Mouse (Mus musculus): ENCODE results near the gene Fam49a. TPM values are rescaled to one million over a fixed set of nuclear protein-coding genes. Genes with fewer than 3 reads are reported as not detected.
"Not testable (repeated sequence)": the region's sequence is repeated elsewhere in the genome, so short reads cannot be mapped to it uniquely, and the experiment has no call there.

Gene Fam49a
- polyA plus RNA-seq, 1 experiment = 10.4 TPM

DNA sequence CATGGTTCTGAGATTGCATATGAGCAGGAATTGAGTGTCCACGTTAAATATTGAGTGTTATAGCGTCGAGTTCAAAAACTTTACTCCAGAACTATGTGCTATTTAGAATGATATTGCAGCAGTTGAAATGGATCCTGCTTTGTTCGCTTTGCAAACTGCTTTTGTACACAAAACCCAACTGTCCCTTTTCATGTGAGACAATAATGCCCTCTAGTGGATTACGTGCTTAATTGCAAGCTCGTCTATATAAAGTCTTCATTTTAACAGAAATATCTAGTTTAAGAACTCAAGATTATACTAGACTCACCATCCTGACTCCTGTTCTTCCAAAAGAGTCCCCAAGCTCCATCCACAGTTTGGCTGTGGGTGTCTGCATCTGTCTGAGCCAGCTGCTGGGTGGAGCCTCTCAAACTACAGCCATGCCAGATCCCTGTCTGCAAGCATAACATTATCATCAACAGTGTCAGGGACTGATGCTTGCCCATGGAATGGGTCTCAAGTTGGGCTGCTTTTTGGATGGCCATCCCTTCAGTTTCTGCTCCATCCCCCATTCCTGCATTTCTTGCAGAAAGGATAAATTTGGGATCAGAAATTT is 56.3 kb downstream of the Fam49a start:
- Histone ChIP-seq H3K4me3 (replicated peaks; ENCODE audit: extremely low read depth, low read depth, low read length) (no peak overlapping the region), H3K4me1 (ENCODE audit: control insufficient read depth, insufficient read depth, low read length) (peaks cover 18% of the 10 kb centered on the region)
- WGBS = 4% methylated on average over 6 of the region's 6 CpGs
- no peak for DNase-seq
- TF ChIP-seq POLR2A (IDR thresholded peaks at IDR 0.05; ENCODE audit: borderline replicate concordance, extremely low read depth, low read depth, low read length) (no peak), CTCF (IDR thresholded peaks at IDR 0.05; ENCODE audit: insufficient read depth, low read length) (peak; percentile 41; the same call in 1 of the 2 replicates)

DNA sequence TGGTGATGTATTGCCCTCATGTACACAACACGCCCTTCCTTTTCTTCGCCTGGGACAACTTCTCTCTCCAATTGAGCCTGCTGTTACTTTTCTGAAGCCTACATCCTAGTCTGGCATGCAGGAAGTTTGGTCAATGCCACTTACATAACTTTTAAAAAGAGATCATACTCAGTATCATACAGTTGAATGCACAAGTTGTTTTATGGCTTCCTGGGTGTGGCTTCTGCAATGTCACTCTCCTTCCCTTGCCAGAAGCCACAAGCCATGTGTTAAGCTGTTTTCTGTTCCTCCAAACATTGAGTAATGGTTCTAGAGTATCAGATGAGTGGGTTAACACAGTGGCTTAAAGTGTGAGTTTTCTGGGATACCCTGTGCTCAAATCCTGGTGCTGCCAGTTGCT is 58.8 kb downstream of the Fam49a start:
- H3K4me3 ChIP-seq (replicated peaks; ENCODE audit: extremely low read depth, low read depth, low read length) = no peak overlapping the region
- TF ChIP-seq POLR2A (IDR thresholded peaks at IDR 0.05; ENCODE audit: borderline replicate concordance, extremely low read depth, low read depth, low read length) (no peak), CTCF (IDR thresholded peaks at IDR 0.05; ENCODE audit: insufficient read depth, low read length) (no peak)
- peaks cover 18% of the 10 kb centered on the region for H3K4me1 ChIP-seq (ENCODE audit: control insufficient read depth, insufficient read depth, low read length)
- no peak for DNase-seq
- 37% methylated on average over 2 of the region's 2 CpGs for WGBS

DNA sequence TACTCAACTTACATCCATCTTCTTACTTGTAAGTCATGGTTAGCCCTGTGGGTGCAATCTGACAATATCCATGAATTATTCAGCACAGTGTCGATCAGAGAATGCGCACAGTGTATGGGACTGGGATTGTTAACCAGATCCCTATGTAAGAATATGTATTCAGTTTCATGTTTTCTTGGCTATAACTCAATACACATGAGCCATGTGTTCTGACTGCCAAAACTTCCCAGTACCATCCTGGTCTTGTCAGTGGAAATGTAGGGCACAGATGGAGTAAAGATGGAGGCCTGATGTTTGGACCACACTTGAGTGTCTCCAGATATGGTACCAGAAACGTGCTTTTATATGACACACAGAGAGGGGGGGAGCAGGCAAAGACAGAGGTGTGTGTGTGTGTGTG is 59.2 kb downstream of the Fam49a start:
- TF ChIP-seq POLR2A (IDR thresholded peaks at IDR 0.05; ENCODE audit: borderline replicate concordance, extremely low read depth, low read depth, low read length) = no peak
- TF ChIP-seq CTCF (IDR thresholded peaks at IDR 0.05; ENCODE audit: insufficient read depth, low read length) = no peak
- Histone ChIP-seq H3K4me1 (ENCODE audit: control insufficient read depth, insufficient read depth, low read length) (peaks cover 18% of the 10 kb centered on the region), H3K4me3 (replicated peaks; ENCODE audit: extremely low read depth, low read depth, low read length) (no peak overlapping the region)
- WGBS = 77% methylated on average over 3 of the region's 3 CpGs
- DNase-seq = no peak

DNA sequence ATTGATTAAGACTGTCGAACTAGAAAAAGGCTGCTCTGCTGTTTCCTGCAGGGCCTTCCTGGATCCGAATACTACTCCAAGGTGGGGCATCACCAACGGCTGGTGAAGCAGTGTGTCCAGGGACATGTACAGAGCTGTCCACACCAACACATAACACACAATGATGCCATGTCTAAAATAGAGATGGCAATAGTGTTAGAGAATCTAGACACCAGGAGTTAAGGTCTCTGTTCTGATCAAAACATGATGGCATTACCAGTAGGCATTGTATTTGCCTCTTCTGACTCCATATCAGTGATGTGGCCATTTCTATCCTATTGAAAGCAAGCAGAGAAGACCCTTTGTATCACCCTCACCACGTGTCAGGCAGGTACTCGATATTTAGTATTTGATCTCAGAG is 61.1 kb downstream of the Fam49a start:
- TF ChIP-seq POLR2A (IDR thresholded peaks at IDR 0.05; ENCODE audit: borderline replicate concordance, extremely low read depth, low read depth, low read length) = no peak
- no peak for TF ChIP-seq CTCF (IDR thresholded peaks at IDR 0.05; ENCODE audit: insufficient read depth, low read length)
- 84% methylated on average over 5 of the region's 5 CpGs for WGBS
- DNase-seq = no peak
- peaks cover 7% of the 10 kb centered on the region for H3K4me1 ChIP-seq (ENCODE audit: control insufficient read depth, insufficient read depth, low read length)
- no peak overlapping the region for H3K4me3 ChIP-seq (replicated peaks; ENCODE audit: extremely low read depth, low read depth, low read length)

DNA sequence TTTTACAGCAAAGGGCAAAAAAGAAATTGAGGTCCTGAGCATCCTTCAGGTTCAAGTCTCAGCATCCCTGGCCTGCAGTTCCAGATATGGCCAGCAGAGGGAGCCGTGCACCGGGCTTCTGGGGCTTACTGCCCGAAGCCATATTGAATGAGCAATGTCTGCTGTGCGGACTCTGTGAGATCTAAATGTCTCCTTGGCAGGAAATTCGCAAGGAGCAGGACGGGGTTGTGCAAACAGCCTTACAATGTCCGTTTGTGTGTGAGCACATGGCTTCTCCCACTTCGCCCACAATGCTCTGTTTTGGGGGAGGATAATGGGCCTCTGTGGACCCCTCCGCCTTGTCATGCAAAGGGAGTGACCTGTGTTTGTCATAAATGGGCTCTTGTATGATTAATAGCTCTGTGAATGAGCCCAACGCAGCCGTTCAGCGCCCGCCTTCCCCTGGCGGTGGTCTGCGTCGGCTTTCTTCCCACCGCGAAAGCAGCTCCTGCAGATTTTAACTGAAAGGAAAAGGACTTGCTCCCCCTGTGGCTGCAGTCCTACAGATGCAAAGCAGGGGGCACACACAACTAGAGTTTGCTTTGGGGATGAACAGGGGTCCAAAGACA is 61.8 kb downstream of the Fam49a start:
- H3K4me1 ChIP-seq (ENCODE audit: control insufficient read depth, insufficient read depth, low read length) = peaks cover 7% of the 10 kb centered on the region
- 8% methylated on average over 18 of the region's 18 CpGs for WGBS
- no peak for TF ChIP-seq POLR2A (IDR thresholded peaks at IDR 0.05; ENCODE audit: borderline replicate concordance, extremely low read depth, low read depth, low read length)
- peak; percentile 89 for TF ChIP-seq CTCF (IDR thresholded peaks at IDR 0.05; ENCODE audit: insufficient read depth, low read length)
- DNase-seq = peak; percentile 93
- peak overlapping the region; percentile 36 for H3K4me3 ChIP-seq (replicated peaks; ENCODE audit: extremely low read depth, low read depth, low read length)

DNA sequence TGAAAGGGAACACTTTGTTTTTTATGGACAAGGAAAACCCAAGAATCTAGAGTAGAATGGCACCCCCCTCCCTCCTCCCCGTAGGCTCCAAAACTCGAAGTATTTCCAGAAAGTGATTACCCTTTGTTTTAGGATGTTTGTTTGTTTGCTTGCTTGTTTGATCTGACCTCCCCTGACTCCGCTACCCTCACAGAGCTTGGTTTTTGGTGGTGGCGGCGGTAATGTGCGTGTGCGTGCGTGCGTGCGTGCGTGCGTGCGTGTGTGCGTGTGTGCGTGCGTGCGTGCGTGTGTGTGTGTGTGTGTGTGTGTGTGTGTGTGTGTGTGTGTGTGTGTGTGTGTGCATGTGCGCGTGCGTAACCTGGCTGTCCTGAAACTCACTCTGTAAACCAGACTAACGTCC is 62.3 kb downstream of the Fam49a start:
- not testable (repeated sequence) for DNase-seq; H3K4me1 ChIP-seq (ENCODE audit: control insufficient read depth, insufficient read depth, low read length)
- WGBS = 90% methylated on average over 21 of the region's 22 CpGs

DNA sequence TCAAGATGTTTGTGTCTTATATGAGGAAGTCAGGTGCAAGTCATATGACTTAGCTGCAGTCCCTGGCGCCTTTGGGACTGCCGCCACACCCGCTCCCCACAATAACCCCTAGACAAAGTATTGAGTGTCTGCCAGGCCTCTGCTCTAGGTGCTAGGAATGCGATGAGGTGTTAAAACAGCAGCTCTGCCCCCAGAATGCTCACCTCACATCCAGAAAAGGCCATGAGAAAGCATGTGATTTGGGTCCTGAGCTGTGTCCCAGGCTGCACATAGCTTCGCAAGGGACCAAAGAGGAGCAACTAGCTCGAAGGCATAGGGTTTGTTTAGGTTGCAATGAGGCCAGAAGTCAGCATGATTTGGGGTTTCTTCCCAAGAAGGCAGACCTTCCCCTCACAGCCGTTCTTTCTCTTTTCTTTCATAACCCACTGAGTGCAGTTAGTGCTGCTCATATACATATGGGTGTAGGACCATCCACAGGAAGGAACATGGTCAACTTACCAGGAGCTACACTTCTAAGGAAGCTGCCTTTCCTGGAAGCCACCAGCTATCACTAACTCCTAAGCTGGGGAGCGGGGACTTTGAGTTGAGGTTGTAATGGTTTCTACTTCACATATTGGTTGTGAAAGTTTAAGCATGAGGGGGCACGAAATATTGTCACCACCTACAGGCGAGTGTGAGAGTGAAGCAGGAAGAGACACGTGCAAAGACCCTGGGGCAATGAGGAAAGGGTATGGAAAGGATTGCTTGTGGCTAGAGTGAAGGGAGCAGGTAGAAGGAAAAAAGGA is 71.8 kb downstream of the Fam49a start:
- TF ChIP-seq CTCF (IDR thresholded peaks at IDR 0.05; ENCODE audit: insufficient read depth, low read length) (no peak), POLR2A (IDR thresholded peaks at IDR 0.05; ENCODE audit: borderline replicate concordance, extremely low read depth, low read depth, low read length) (no peak)
- Histone ChIP-seq H3K4me1 (ENCODE audit: control insufficient read depth, insufficient read depth, low read length) (no peaks in the 10 kb centered on the region; the same call in 1 of the 2 replicates), H3K4me3 (replicated peaks; ENCODE audit: extremely low read depth, low read depth, low read length) (no peak overlapping the region)
- no peak for DNase-seq
- WGBS = 91% methylated on average over 11 of the region's 11 CpGs

More for the DNA sequence above, 62.3 kb downstream of the Fam49a start:
- H3K4me3 ChIP-seq (replicated peaks; ENCODE audit: extremely low read depth, low read depth, low read length) = not testable (repeated sequence)

DNA sequence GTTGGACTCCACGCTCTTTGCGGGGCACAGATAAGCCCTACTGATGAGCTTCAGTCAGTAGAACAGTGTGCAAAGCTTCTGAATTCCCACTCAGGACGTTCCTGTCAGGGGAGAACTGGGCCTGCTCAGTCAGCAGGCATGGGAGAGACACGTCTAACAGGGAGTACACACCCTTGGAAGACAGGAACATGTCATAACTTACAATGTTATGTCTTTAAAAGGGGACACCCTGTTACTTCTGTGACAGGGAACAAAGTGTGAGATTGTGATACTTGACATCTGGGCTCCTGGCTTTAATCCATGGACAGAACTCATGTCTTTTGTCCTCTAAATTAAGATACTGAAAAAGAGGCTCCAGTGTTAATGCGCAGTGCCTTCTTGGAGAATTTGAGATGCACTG is 72.5 kb downstream of the Fam49a start:
- 66% methylated on average over 5 of the region's 5 CpGs for WGBS

DNA sequence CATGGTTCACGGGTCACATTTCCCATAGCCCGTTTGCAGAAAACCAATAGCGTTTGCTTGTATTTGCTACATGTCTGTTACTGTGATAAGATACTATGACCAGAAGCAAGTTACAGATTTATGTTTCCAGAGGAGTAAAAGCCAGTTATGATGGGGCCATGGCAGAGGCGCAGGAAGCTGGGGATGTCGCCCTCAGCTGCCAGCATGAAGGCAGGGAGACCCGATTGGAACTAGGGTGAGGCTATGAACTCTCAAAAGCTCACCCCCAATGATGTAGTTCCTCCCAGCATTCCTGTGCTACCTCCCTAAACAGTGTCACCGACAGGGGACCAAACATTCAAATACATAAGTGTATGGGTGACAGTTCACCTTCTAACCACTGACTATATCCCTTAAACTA is 73.6 kb downstream of the Fam49a start:
- 88% methylated on average over 7 of the region's 7 CpGs for WGBS
- H3K4me3 ChIP-seq (replicated peaks; ENCODE audit: extremely low read depth, low read depth, low read length) = no peak overlapping the region
- no peak for DNase-seq
- TF ChIP-seq CTCF (IDR thresholded peaks at IDR 0.05; ENCODE audit: insufficient read depth, low read length) = no peak
- TF ChIP-seq POLR2A (IDR thresholded peaks at IDR 0.05; ENCODE audit: borderline replicate concordance, extremely low read depth, low read depth, low read length) = no peak
- H3K4me1 ChIP-seq (ENCODE audit: control insufficient read depth, insufficient read depth, low read length) = no peaks in the 10 kb centered on the region; the same call in 1 of the 2 replicates

More for the DNA sequence above, 72.5 kb downstream of the Fam49a start:
- Histone ChIP-seq H3K4me3 (replicated peaks; ENCODE audit: extremely low read depth, low read depth, low read length) (no peak overlapping the region), H3K4me1 (ENCODE audit: control insufficient read depth, insufficient read depth, low read length) (no peaks in the 10 kb centered on the region; the same call in 1 of the 2 replicates)
- DNase-seq = no peak
- no peak for TF ChIP-seq CTCF (IDR thresholded peaks at IDR 0.05; ENCODE audit: insufficient read depth, low read length)
- TF ChIP-seq POLR2A (IDR thresholded peaks at IDR 0.05; ENCODE audit: borderline replicate concordance, extremely low read depth, low read depth, low read length) = no peak

Measured in lung, adult 2 months (tissue).